Mouse (Mus musculus): Measurements from ENCODE around the gene Ctbp2. TPM values are rescaled to one million over a fixed set of nuclear protein-coding genes. Genes with fewer than 3 reads are reported as not detected.

Ctbp2 gene
- polyA plus RNA-seq, 1 experiment from 2014 or later = 123 TPM

DNA sequence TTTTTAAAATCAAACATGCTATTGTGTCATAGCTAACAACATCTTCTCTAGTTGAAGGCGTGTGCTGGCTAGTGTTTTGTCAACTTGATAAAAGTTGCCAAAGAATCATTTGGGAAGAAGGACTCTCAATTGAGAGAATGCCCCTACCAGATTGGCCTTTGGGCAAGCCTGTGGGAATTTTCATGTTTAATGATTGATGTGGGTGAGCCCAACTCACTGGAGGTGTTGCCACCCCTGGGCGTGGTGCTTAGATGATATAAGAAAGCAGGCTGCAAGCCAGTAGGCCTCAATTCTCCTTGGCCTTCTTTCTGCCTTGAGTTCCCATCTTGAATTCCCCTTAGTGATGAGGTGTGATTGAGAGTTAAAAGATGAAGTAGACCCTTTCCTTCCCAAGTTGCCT lies 146.2 kb downstream of the Ctbp2 start:
- Histone ChIP-seq H3K4me1 (replicated peaks) (peaks cover 7% of the 10 kb centered on the region; the same call in 1 of the 2 replicates), H3K27me3 (ENCODE audit: insufficient read depth, poor library complexity, severe bottlenecking) (no peaks in the 10 kb centered on the region), H3K36me3 (peaks cover 62% of the 10 kb centered on the region), H3K27ac (no peak overlapping the region), H3K4me3 (no peak overlapping the region), H3K9me3 (no peaks in the 10 kb centered on the region)
- 92% methylated on average over 2 of the region's 2 CpGs for WGBS
- no peak for DNase-seq (ENCODE audit: low spot score)

- 87% methylated on average over 2 of the region's 2 CpGs for WGBS
- Histone ChIP-seq H3K4me3 (no peak overlapping the region), H3K36me3 (peaks cover 48% of the 10 kb centered on the region), H3K4me1 (replicated peaks) (no peaks in the 10 kb centered on the region), H3K27ac (no peak overlapping the region), H3K27me3 (ENCODE audit: insufficient read depth, poor library complexity, severe bottlenecking) (no peaks in the 10 kb centered on the region), H3K9me3 (no peaks in the 10 kb centered on the region)
- no peak for DNase-seq (ENCODE audit: low spot score)
Measured at GRCm38 (mm10) chr7:132976079-132976478, 148.1 kb downstream of the Ctbp2 start.

DNA sequence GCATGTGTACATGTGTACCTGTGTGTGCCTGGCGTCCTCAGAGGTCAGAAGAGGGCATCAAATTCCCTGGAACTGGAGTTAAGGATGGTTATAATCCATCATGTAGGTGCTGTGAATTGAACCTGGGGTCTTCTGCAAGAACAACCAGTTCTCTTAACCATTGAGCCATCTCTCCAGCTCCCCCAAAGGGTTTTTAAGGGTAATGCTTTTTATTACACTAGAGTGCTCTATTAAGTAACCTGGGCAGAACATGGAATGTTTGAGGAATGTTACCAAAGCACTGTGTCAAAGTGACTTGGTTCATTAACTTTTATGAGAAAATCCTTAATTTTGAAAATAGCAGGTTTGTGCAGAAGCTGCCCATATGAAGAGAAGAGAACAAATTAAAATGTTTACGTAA lies 152.1 kb downstream of the Ctbp2 start:
- Histone ChIP-seq H3K27ac (no peak overlapping the region), H3K36me3 (peaks cover 47% of the 10 kb centered on the region), H3K27me3 (ENCODE audit: insufficient read depth, poor library complexity, severe bottlenecking) (no peaks in the 10 kb centered on the region), H3K4me1 (replicated peaks) (no peaks in the 10 kb centered on the region), H3K4me3 (no peak overlapping the region), H3K9me3 (no peaks in the 10 kb centered on the region)
- WGBS = 92% methylated on average over 2 of the region's 2 CpGs
- DNase-seq (ENCODE audit: low spot score) = no peak

- no peak overlapping the region for H3K27ac ChIP-seq
- no peaks in the 10 kb centered on the region for H3K4me1 ChIP-seq (replicated peaks)
- H3K36me3 ChIP-seq = peaks cover 30% of the 10 kb centered on the region
- no peak overlapping the region for H3K4me3 ChIP-seq
- DNase-seq (ENCODE audit: low spot score) = no peak
- H3K27me3 ChIP-seq (ENCODE audit: insufficient read depth, poor library complexity, severe bottlenecking) = no peaks in the 10 kb centered on the region
- WGBS = 79% methylated on average over 2 of the region's 2 CpGs
- no peaks in the 10 kb centered on the region for H3K9me3 ChIP-seq
Measured at GRCm38 (mm10) chr7:132965707-132966106, 158.4 kb downstream of the Ctbp2 start.

- Histone ChIP-seq H3K27ac (no peak overlapping the region), H3K36me3 (peaks cover 27% of the 10 kb centered on the region), H3K4me3 (no peak overlapping the region), H3K4me1 (replicated peaks) (no peaks in the 10 kb centered on the region), H3K27me3 (ENCODE audit: insufficient read depth, poor library complexity, severe bottlenecking) (no peaks in the 10 kb centered on the region), H3K9me3 (no peaks in the 10 kb centered on the region)
- 87% methylated on average over 3 of the region's 3 CpGs for WGBS
- no peak for DNase-seq (ENCODE audit: low spot score)
Measured at GRCm38 (mm10) chr7:132964395-132964794, 159.8 kb downstream of the Ctbp2 start.

DNA sequence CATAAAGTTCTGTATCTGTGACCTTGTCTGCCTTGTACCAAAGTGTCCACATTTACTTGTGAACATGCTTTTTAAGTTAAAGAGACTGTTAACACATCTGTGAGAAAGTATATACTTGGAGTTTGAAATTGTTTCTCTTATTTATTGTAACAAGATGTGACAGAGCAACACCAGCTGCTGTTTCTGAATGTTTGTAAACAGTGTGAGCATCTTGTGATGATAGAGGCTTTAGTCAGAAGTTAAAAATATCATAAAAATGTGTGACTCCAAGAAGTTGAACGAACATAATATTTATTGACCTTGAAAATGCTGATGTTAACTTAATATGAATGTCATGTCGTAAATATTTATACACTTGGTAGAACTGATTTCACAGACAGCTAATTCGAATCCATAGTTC lies 173.5 kb downstream of the Ctbp2 start:
- Histone ChIP-seq H3K27me3 (ENCODE audit: insufficient read depth, poor library complexity, severe bottlenecking) (no peaks in the 10 kb centered on the region), H3K4me3 (no peak overlapping the region), H3K27ac (no peak overlapping the region), H3K36me3 (no peaks in the 10 kb centered on the region), H3K9me3 (no peaks in the 10 kb centered on the region), H3K4me1 (replicated peaks) (no peaks in the 10 kb centered on the region)
- no peak for DNase-seq (ENCODE audit: low spot score)
- WGBS = 94% methylated on average over 3 of the region's 3 CpGs

DNA sequence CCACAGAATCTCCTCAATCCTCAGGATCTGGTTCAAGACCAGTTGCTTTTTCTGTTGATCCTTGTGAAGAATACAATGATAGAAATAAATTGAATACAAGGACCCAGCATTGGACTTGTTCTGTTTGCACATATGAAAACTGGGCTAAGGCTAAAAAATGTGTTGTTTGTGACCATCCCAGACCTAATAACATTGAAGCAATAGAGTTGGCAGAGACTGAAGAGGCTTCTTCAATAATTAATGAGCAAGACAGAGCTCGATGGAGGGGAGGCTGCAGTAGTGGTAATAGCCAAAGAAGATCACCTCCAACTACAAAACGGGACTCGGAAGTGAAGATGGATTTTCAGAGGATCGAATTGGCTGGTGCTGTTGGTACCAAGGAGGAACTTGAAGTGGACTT lies 174.2 kb downstream of the Ctbp2 start:
- H3K9me3 ChIP-seq = no peaks in the 10 kb centered on the region
- H3K4me3 ChIP-seq = no peak overlapping the region
- no peaks in the 10 kb centered on the region for H3K4me1 ChIP-seq (replicated peaks)
- no peaks in the 10 kb centered on the region for H3K27me3 ChIP-seq (ENCODE audit: insufficient read depth, poor library complexity, severe bottlenecking)
- 90% methylated on average over 4 of the region's 4 CpGs for WGBS
- no peak overlapping the region for H3K27ac ChIP-seq
- H3K36me3 ChIP-seq = no peaks in the 10 kb centered on the region
- no peak for DNase-seq (ENCODE audit: low spot score)

DNA sequence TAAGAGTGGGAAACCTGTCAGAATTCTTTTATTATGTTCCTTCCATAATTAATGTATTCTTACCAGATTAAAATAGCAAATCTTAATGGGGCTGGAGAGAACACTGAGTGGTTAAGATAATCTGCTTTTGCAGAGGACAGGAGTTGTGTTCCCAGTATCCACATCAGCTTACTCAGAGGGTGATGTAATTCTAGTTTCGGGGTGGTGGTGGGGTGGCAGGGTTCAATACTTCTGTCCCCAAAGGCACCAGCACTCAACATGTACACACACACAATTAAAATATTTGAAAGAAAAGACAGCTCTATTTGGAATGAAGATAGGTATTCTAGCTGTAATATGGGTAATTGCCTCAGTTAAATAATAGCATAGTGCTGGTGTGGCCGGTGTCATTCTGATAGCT lies 183.6 kb downstream of the Ctbp2 start:
- no peaks in the 10 kb centered on the region for H3K9me3 ChIP-seq
- H3K4me1 ChIP-seq (replicated peaks) = no peaks in the 10 kb centered on the region
- no peaks in the 10 kb centered on the region for H3K36me3 ChIP-seq
- H3K4me3 ChIP-seq = no peak overlapping the region
- 92% methylated on average over 2 of the region's 2 CpGs for WGBS
- no peak overlapping the region for H3K27ac ChIP-seq
- no peaks in the 10 kb centered on the region for H3K27me3 ChIP-seq (ENCODE audit: insufficient read depth, poor library complexity, severe bottlenecking)
- DNase-seq (ENCODE audit: low spot score) = no peak

DNA sequence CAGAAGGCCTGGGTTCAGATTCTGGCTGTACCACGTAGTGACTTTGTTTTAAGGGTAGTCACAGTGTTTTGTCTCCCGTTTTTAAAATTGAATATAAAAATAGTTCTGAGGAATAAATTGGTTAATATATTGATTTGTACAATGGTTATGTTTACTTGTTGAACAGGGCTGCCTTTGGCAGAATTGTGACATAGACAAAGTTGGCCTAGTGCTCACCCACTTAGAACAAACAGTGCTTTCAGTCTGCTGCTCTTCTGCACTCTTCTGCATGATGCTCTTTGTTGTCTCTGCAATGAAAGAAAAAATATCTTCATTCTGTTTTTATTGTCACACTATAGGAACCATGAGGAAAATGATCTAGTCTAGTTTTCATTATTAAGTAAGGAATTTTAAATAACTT lies 185.0 kb downstream of the Ctbp2 start:
- DNase-seq (ENCODE audit: low spot score) = no peak
- Histone ChIP-seq H3K9me3 (no peaks in the 10 kb centered on the region), H3K36me3 (no peaks in the 10 kb centered on the region), H3K27ac (no peak overlapping the region), H3K4me3 (no peak overlapping the region), H3K27me3 (ENCODE audit: insufficient read depth, poor library complexity, severe bottlenecking) (no peaks in the 10 kb centered on the region), H3K4me1 (replicated peaks) (no peaks in the 10 kb centered on the region)
- 93% methylated on average over 2 of the region's 2 CpGs for WGBS

Other genes with a start within 250 kb of the Ctbp2 start
- gene Zranb1, start 193.2 kb downstream of the Ctbp2 start, polyA plus RNA-seq (2016; fragmentation: Nextera tagmentation; extraction: Ambion mirVana) = 9.1 and 9.2 TPM in 2 replicates
- 87.4 and 92.5 TPM in 2 replicates for gene Fgfr2, start 1.0 kb downstream of the Ctbp2 start, polyA plus RNA-seq (2016; fragmentation: Nextera tagmentation; extraction: Ambion mirVana)

Measured in hindbrain, embryonic 10.5 days (tissue).